Comparison of ENCODE assay signal across 16 mouse cellular contexts in the genomic region with DNA sequence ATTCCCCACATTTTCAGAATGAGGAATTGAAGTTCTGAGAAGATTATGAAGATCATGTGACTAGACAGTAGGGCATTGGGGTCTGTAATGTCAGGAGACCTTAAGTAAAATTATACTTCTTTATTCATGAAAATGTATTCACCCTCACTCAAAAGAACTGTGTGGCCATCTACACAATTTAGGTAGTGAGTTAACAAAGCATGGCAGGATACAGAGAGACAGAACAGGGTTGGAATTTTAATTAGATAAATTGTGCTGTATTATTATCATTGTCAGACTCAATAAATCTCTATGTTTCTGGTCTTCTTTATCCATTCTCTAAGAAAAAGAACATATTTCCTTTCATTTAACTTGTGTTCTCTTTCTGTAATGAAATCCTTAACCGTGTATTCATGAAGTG.
"Had no signal": no experiment of that assay in that cellular context is flagged by ENCODE, and none has a peak within 500 bp of the region (broad histone marks: within the 10 kb centered on the region; RNA-seq: fewer than 3 reads in every experiment).

No protein-coding gene starts in this region.

- H3K4me1 ChIP-seq: neural tube, embryonic 12.5 days; neural tube, embryonic 13.5 days; neural tube, embryonic 15.5 days; stomach, embryonic 15.5 days had no signal

- H3K4me3 ChIP-seq: neural tube, embryonic 12.5 days; neural tube, embryonic 13.5 days; neural tube, embryonic 15.5 days; stomach, embryonic 15.5 days had no signal

- H3K4me2 ChIP-seq: neural tube, embryonic 12.5 days; neural tube, embryonic 13.5 days; neural tube, embryonic 15.5 days; stomach, embryonic 15.5 days had no signal

- H3K9ac ChIP-seq: neural tube, embryonic 12.5 days; neural tube, embryonic 13.5 days; neural tube, embryonic 15.5 days; stomach, embryonic 15.5 days had no signal

- H3K27me3 ChIP-seq: neural tube, embryonic 12.5 days; neural tube, embryonic 13.5 days; neural tube, embryonic 15.5 days; stomach, embryonic 15.5 days had no signal

- H3K27ac ChIP-seq: neural tube, embryonic 12.5 days; neural tube, embryonic 13.5 days; neural tube, embryonic 15.5 days; stomach, embryonic 15.5 days; stomach, postnatal 0 days had no signal

- DNase-seq: right cerebral cortex, adult 18-20 months; right cerebral cortex, postnatal 14 days; right cerebral cortex, postnatal 25 days; right cerebral cortex, postnatal 4 days; spleen, adult 18-20 months; thymus, adult 18-20 months; thymus, adult 2 months; thymus, postnatal 14 days; thymus, postnatal 25 days; thymus, postnatal 36 days; thymus, postnatal 4 days had no signal

- H3K9me3 ChIP-seq: neural tube, embryonic 12.5 days; neural tube, embryonic 13.5 days; neural tube, embryonic 15.5 days; stomach, embryonic 15.5 days had no signal

- H3K36me3 ChIP-seq: neural tube, embryonic 12.5 days; neural tube, embryonic 13.5 days; neural tube, embryonic 15.5 days; stomach, embryonic 15.5 days had no signal
